ENCODE assay signal across 10 mouse cellular contexts in genomic region chr11:116127986-116128385, GRCm38 (mm10). TPM values are rescaled to one million over a fixed set of nuclear protein-coding genes. Genes with fewer than 3 reads are reported as not detected.
A peak's percentile ranks its signal among the peaks of the same experiment; 100 is the strongest.
DNase-seq lines count a peak whose midpoint lies in the region; ATAC-seq lines count a peak whose summit lies in the region.
"Had no signal": no experiment of that assay in that cellular context is flagged by ENCODE, and none has a peak within 500 bp of the region (broad histone marks: within the 10 kb centered on the region; RNA-seq: fewer than 3 reads in every experiment).

No protein-coding gene starts in this region.

- H3K4me1 ChIP-seq in forebrain, embryonic 10.5 days: peaks cover 49% of the 10 kb centered on the region
- H3K4me1 ChIP-seq in forebrain, embryonic 14.5 days (ENCODE audit: control insufficient read depth, insufficient read depth, low read length): peaks cover 2% of the 10 kb centered on the region; the same call in 1 of the 2 replicates
- H3K4me1 ChIP-seq in embryonic facial prominence, embryonic 10.5 days: peaks cover 54% of the 10 kb centered on the region
- H3K4me1 ChIP-seq in limb, embryonic 12.5 days (replicated peaks): peaks cover 41% of the 10 kb centered on the region

- no peak overlapping the region; the same call in 1 of the 2 replicates for H3K4me3 ChIP-seq in forebrain, embryonic 10.5 days
- no peak overlapping the region for H3K4me3 ChIP-seq in forebrain, embryonic 14.5 days (ENCODE audit: low read depth, low read length)
- H3K4me3 ChIP-seq in embryonic facial prominence, embryonic 10.5 days: peak overlapping the region; percentile 45
- H3K4me3 ChIP-seq in limb, embryonic 12.5 days (replicated peaks): no peak overlapping the region; the same call in 1 of the 2 replicates

- H3K36me3 ChIP-seq in forebrain, embryonic 10.5 days (replicated peaks): peaks cover 30% of the 10 kb centered on the region
- peaks cover 18% of the 10 kb centered on the region for H3K36me3 ChIP-seq in forebrain, embryonic 14.5 days (ENCODE audit: control insufficient read depth, insufficient read depth, low read length)
- H3K36me3 ChIP-seq in embryonic facial prominence, embryonic 10.5 days (replicated peaks): peaks cover 29% of the 10 kb centered on the region
- peaks cover 29% of the 10 kb centered on the region for H3K36me3 ChIP-seq in limb, embryonic 12.5 days

- ATAC-seq in forebrain, embryonic 14.5 days: no peak
- ATAC-seq in limb, embryonic 12.5 days (ENCODE audit: insufficient number of reproducible peaks, insufficient read depth, low FRiP score, low TSS enrichment, low read depth): no peak

- H3K27ac ChIP-seq in forebrain, embryonic 10.5 days: peak overlapping the region; percentile 60; the same call in 1 of the 2 replicates
- no peak overlapping the region for H3K27ac ChIP-seq in forebrain, embryonic 14.5 days (ENCODE audit: low read depth, low read length)
- peak overlapping the region; percentile 81 for H3K27ac ChIP-seq in embryonic facial prominence, embryonic 10.5 days (replicated peaks)
- peak overlapping the region; percentile 50; the same call in 1 of the 2 replicates for H3K27ac ChIP-seq in limb, embryonic 12.5 days

- H3K9me3 ChIP-seq in forebrain, embryonic 10.5 days: no peaks in the 10 kb centered on the region
- no peaks in the 10 kb centered on the region for H3K9me3 ChIP-seq in forebrain, embryonic 14.5 days (replicated peaks; ENCODE audit: control insufficient read depth, low read length)
- H3K9me3 ChIP-seq in embryonic facial prominence, embryonic 10.5 days: 0 out of 2 replicates have a peak, but pooled peaks cover 3% of the 10 kb centered on the region
- no peaks in the 10 kb centered on the region for H3K9me3 ChIP-seq in limb, embryonic 12.5 days

- intact Hi-C loops in left cerebral cortex, postnatal 4 days (cut with DNase I): loop anchor here (10.0 kb wide), 1 partner anchor 93 kb away; the partner anchor contains the start of gene Unk
- intact Hi-C loops in left cerebral cortex, postnatal 14 days (cut with DNase I): no loop called here

- 88% methylated on average over 9 of the region's 9 CpGs for WGBS in forebrain, embryonic 10.5 days
- WGBS in forebrain, embryonic 14.5 days: 74% methylated on average over 9 of the region's 9 CpGs
- 84% methylated on average over 9 of the region's 9 CpGs for WGBS in embryonic facial prominence, embryonic 10.5 days
- 68% methylated on average over 9 of the region's 9 CpGs for WGBS in limb, embryonic 12.5 days

- H3K27me3 ChIP-seq in forebrain, embryonic 10.5 days (ENCODE audit: poor library complexity, severe bottlenecking): peaks cover 29% of the 10 kb centered on the region
- H3K27me3 ChIP-seq in forebrain, embryonic 14.5 days (replicated peaks; ENCODE audit: control insufficient read depth, insufficient read depth, low read length): no peaks in the 10 kb centered on the region
- peaks cover 18% of the 10 kb centered on the region for H3K27me3 ChIP-seq in embryonic facial prominence, embryonic 10.5 days (replicated peaks; ENCODE audit: low read depth, poor library complexity, severe bottlenecking)
- H3K27me3 ChIP-seq in limb, embryonic 12.5 days: no peaks in the 10 kb centered on the region; the same call in none of the 2 replicates

- H3K4me2 ChIP-seq in forebrain, embryonic 14.5 days (ENCODE audit: low read length): no peak overlapping the region
- H3K4me2 ChIP-seq in limb, embryonic 12.5 days: peak overlapping the region; percentile 49

- DNase-seq in forebrain, embryonic 10.5 days (ENCODE audit: extremely low spot score, low spot score): no peak
- no peak for DNase-seq in forebrain, embryonic 14.5 days (ENCODE audit: low spot score)
- DNase-seq in left cerebral cortex, postnatal 4 days: peak; percentile 87
- no peak for DNase-seq in left cerebral cortex, postnatal 14 days (ENCODE audit: low spot score in 2 of 2)
- no peak for DNase-seq in embryonic facial prominence, embryonic 10.5 days (ENCODE audit: low spot score)
- DNase-seq in right cerebral cortex, postnatal 14 days: no peak
- DNase-seq in urinary bladder, adult 2 months (ENCODE audit: low spot score): no peak
- DNase-seq: B cell, adult 2 months; kidney, adult 18-20 months had no signal

- no peak overlapping the region for H3K9ac ChIP-seq in forebrain, embryonic 14.5 days (ENCODE audit: low read length)
- peak overlapping the region; percentile 44 for H3K9ac ChIP-seq in limb, embryonic 12.5 days (replicated peaks)

RNA-seq across cellular contexts. Expression of gene Trim47, which starts 1.0 kb away (rescaled TPM):
- 2.1 and 2.4 TPM in 2 replicates for polyA plus RNA-seq in forebrain, embryonic 10.5 days (2016; fragmentation: Nextera tagmentation; extraction: Ambion mirVana)
- polyA plus RNA-seq in forebrain, embryonic 14.5 days (2014; fragmentation: Nextera tagmentation; extraction: Ambion mirVana): 4.0 and 6.0 TPM in 2 replicates
- 1 to 10 TPM; 9.2 to 9.3 TPM for total RNA-seq in left cerebral cortex, postnatal 4 days (2021)
- total RNA-seq in left cerebral cortex, postnatal 14 days (2021): 1 to 10 TPM; 8.7 to 9.0 TPM
- polyA plus RNA-seq in embryonic facial prominence, embryonic 10.5 days (2016; fragmentation: Nextera tagmentation; extraction: Ambion mirVana): 4.5 and 4.7 TPM in 2 replicates
- 6.0 and 7.9 TPM in 2 replicates for polyA plus RNA-seq in limb, embryonic 12.5 days (2016; fragmentation: Nextera tagmentation; extraction: Ambion mirVana)
- 33.1 and 40.7 TPM in 2 replicates for polyA plus RNA-seq in urinary bladder, adult 2 months (2012; rRNA removed)

RNA-seq across cellular contexts. Expression of gene Trim65, which starts 2.9 kb away (rescaled TPM):
- polyA plus RNA-seq in forebrain, embryonic 10.5 days (2016; fragmentation: Nextera tagmentation; extraction: Ambion mirVana): 1.7 TPM in 2 replicates
- 0.97 and 1.1 TPM in 2 replicates for polyA plus RNA-seq in forebrain, embryonic 14.5 days (2014; fragmentation: Nextera tagmentation; extraction: Ambion mirVana)
- total RNA-seq in left cerebral cortex, postnatal 4 days (2021): 1 to 10 TPM; 4.9 to 5.2 TPM
- 1 to 10 TPM; 5.4 to 7.0 TPM for total RNA-seq in left cerebral cortex, postnatal 14 days (2021)
- 1.9 and 2.3 TPM in 2 replicates for polyA plus RNA-seq in embryonic facial prominence, embryonic 10.5 days (2016; fragmentation: Nextera tagmentation; extraction: Ambion mirVana)
- polyA plus RNA-seq in limb, embryonic 12.5 days (2016; fragmentation: Nextera tagmentation; extraction: Ambion mirVana): 2.1 and 3.0 TPM in 2 replicates
- 9.6 and 11.8 TPM in 2 replicates for polyA plus RNA-seq in urinary bladder, adult 2 months (2012; rRNA removed)

RNA-seq across cellular contexts. Expression of gene Mrpl38, which starts 10.7 kb away (rescaled TPM):
- 112 and 114 TPM in 2 replicates for polyA plus RNA-seq in forebrain, embryonic 10.5 days (2016; fragmentation: Nextera tagmentation; extraction: Ambion mirVana)
- polyA plus RNA-seq in forebrain, embryonic 14.5 days (2014; fragmentation: Nextera tagmentation; extraction: Ambion mirVana): 79.6 and 83.4 TPM in 2 replicates
- total RNA-seq in left cerebral cortex, postnatal 4 days (2021): 10 to 100 TPM; 52.2 to 54.0 TPM
- total RNA-seq in left cerebral cortex, postnatal 14 days (2021): 10 to 100 TPM; 51.1 to 56.1 TPM
- 108 and 117 TPM in 2 replicates for polyA plus RNA-seq in embryonic facial prominence, embryonic 10.5 days (2016; fragmentation: Nextera tagmentation; extraction: Ambion mirVana)
- 86.9 and 90.8 TPM in 2 replicates for polyA plus RNA-seq in limb, embryonic 12.5 days (2016; fragmentation: Nextera tagmentation; extraction: Ambion mirVana)
- 21.4 and 29.3 TPM in 2 replicates for polyA plus RNA-seq in urinary bladder, adult 2 months (2012; rRNA removed)

RNA-seq across cellular contexts. Expression of gene Fbf1, which starts 40.0 kb away (rescaled TPM):
- 63.5 and 67.7 TPM in 2 replicates for polyA plus RNA-seq in forebrain, embryonic 10.5 days (2016; fragmentation: Nextera tagmentation; extraction: Ambion mirVana)
- polyA plus RNA-seq in forebrain, embryonic 14.5 days (2014; fragmentation: Nextera tagmentation; extraction: Ambion mirVana): 25.9 and 44.4 TPM in 2 replicates
- total RNA-seq in left cerebral cortex, postnatal 4 days (2021): 100 to 1,000 TPM; 126 to 130 TPM
- total RNA-seq in left cerebral cortex, postnatal 14 days (2021): 10 to 100 TPM; 88.7 to 94.7 TPM
- 61.0 and 61.8 TPM in 2 replicates for polyA plus RNA-seq in embryonic facial prominence, embryonic 10.5 days (2016; fragmentation: Nextera tagmentation; extraction: Ambion mirVana)
- 54.0 and 60.3 TPM in 2 replicates for polyA plus RNA-seq in limb, embryonic 12.5 days (2016; fragmentation: Nextera tagmentation; extraction: Ambion mirVana)
- polyA plus RNA-seq in urinary bladder, adult 2 months (2012; rRNA removed): 46.8 and 47.7 TPM in 2 replicates

RNA-seq across cellular contexts. Expression of gene Wbp2, which starts 41.2 kb away (rescaled TPM):
- 71.0 and 73.6 TPM in 2 replicates for polyA plus RNA-seq in forebrain, embryonic 10.5 days (2016; fragmentation: Nextera tagmentation; extraction: Ambion mirVana)
- polyA plus RNA-seq in forebrain, embryonic 14.5 days (2014; fragmentation: Nextera tagmentation; extraction: Ambion mirVana): 145 and 166 TPM in 2 replicates
- 100 to 1,000 TPM; 171 to 176 TPM for total RNA-seq in left cerebral cortex, postnatal 4 days (2021)
- total RNA-seq in left cerebral cortex, postnatal 14 days (2021): 100 to 1,000 TPM; 278 to 292 TPM
- 74.2 and 76.8 TPM in 2 replicates for polyA plus RNA-seq in embryonic facial prominence, embryonic 10.5 days (2016; fragmentation: Nextera tagmentation; extraction: Ambion mirVana)
- polyA plus RNA-seq in limb, embryonic 12.5 days (2016; fragmentation: Nextera tagmentation; extraction: Ambion mirVana): 33.2 and 36.6 TPM in 2 replicates
- 119 and 147 TPM in 2 replicates for polyA plus RNA-seq in urinary bladder, adult 2 months (2012; rRNA removed)
